Mouse (Mus musculus) intestine, embryonic 15.5 days (tissue): Measurements from ENCODE around the gene Slc35g3. TPM values are rescaled to one million over a fixed set of nuclear protein-coding genes. Genes with fewer than 3 reads are reported as not detected.

ENCODE experiments used
- polyA plus RNA-seq: library from polyadenylated mRNA; unstranded; fragments of >200 nt; fragmentation: Nextera tagmentation; extraction: Ambion mirVana; gene quantifications from 2 replicates; pipeline ENCODE4 v1.2.1, GENCODE M21; 2015

Slc35g3 gene
- polyA plus RNA-seq, 1 experiment from 2014 or later = 0.15 TPM

Other genes starting within 250 kb of the Slc35g3 start
- 0.77 and 0.87 TPM in 2 replicates for gene Dnah2, start 212.9 kb downstream of the Slc35g3 start, polyA plus RNA-seq
- gene Efnb3, start 201.8 kb downstream of the Slc35g3 start, polyA plus RNA-seq = 9.8 and 10.2 TPM in 2 replicates
- gene Wrap53, start 181.7 kb downstream of the Slc35g3 start, polyA plus RNA-seq = 25.1 and 25.6 TPM in 2 replicates
- gene Trp53, start 181.6 kb downstream of the Slc35g3 start, polyA plus RNA-seq = 140 and 143 TPM in 2 replicates
- 5.8 and 6.8 TPM in 2 replicates for gene Atp1b2, start 156.0 kb downstream of the Slc35g3 start, polyA plus RNA-seq
- 0.34 and 0.43 TPM in 2 replicates for gene Shbg, start 144.1 kb downstream of the Slc35g3 start, polyA plus RNA-seq
- 14.1 and 16.7 TPM in 2 replicates for gene Sat2, start 139.9 kb downstream of the Slc35g3 start, polyA plus RNA-seq
- gene Fxr2, start 129.0 kb downstream of the Slc35g3 start, polyA plus RNA-seq = 15.6 and 21.2 TPM in 2 replicates
- gene Sox15, start 106.7 kb downstream of the Slc35g3 start, polyA plus RNA-seq = 0.20 TPM in 1 of 2 replicates, not detected in the other
- 60.9 and 63.4 TPM in 2 replicates for gene Mpdu1, start 99.3 kb downstream of the Slc35g3 start, polyA plus RNA-seq
- 13.3 and 14.2 TPM in 2 replicates for gene Cd68, start 95.8 kb downstream of the Slc35g3 start, polyA plus RNA-seq
- gene Eif4a1, start 89.5 kb downstream of the Slc35g3 start, polyA plus RNA-seq = 517 and 559 TPM in 2 replicates
- gene Senp3, start 79.9 kb downstream of the Slc35g3 start, polyA plus RNA-seq = 62.1 and 63.9 TPM in 2 replicates
- gene Tnfsf13, start 76.2 kb downstream of the Slc35g3 start, polyA plus RNA-seq = 0.33 and 0.54 TPM in 2 replicates
- 6.6 and 7.0 TPM in 2 replicates for gene Tnfsf12, start 66.1 kb downstream of the Slc35g3 start, polyA plus RNA-seq
- gene Tnfsfm13, start 65.9 kb downstream of the Slc35g3 start, polyA plus RNA-seq = 2.6 and 3.1 TPM in 2 replicates
- 18.1 and 19.1 TPM in 2 replicates for gene Polr2a, start 3.3 kb downstream of the Slc35g3 start, polyA plus RNA-seq
- 2.3 and 2.4 TPM in 2 replicates for gene Zbtb4, start 3.9 kb upstream of the Slc35g3 start, polyA plus RNA-seq
- 3.5 and 4.3 TPM in 2 replicates for gene Chrnb1, start 34.0 kb upstream of the Slc35g3 start, polyA plus RNA-seq
- gene Fgf11, start 39.9 kb upstream of the Slc35g3 start, polyA plus RNA-seq = 1.2 and 1.4 TPM in 2 replicates
- 31.2 and 31.4 TPM in 2 replicates for gene Tmem102, start 43.7 kb upstream of the Slc35g3 start, polyA plus RNA-seq
- not detected in 2 replicates for gene Gm39566, start 53.3 kb upstream of the Slc35g3 start, polyA plus RNA-seq
- not detected in 2 replicates for gene Spem2, start 56.5 kb upstream of the Slc35g3 start, polyA plus RNA-seq
- 0.21 TPM in 1 of 2 replicates, not detected in the other for gene Spem1, start 60.2 kb upstream of the Slc35g3 start, polyA plus RNA-seq
- gene Nlgn2, start 75.8 kb upstream of the Slc35g3 start, polyA plus RNA-seq = 5.2 and 5.3 TPM in 2 replicates
- 442 and 459 TPM in 2 replicates for gene Tmem256, start 76.5 kb upstream of the Slc35g3 start, polyA plus RNA-seq
- 70.4 and 74.6 TPM in 2 replicates for gene Plscr3, start 84.4 kb upstream of the Slc35g3 start, polyA plus RNA-seq
- gene Tnk1, start 96.8 kb upstream of the Slc35g3 start, polyA plus RNA-seq = 14.4 and 16.4 TPM in 2 replicates
- gene Tmem95, start 116.0 kb upstream of the Slc35g3 start, polyA plus RNA-seq = not detected in 2 replicates
- gene Kctd11, start 119.4 kb upstream of the Slc35g3 start, polyA plus RNA-seq = 5.2 and 5.5 TPM in 2 replicates
- 4.8 and 5.9 TPM in 2 replicates for gene Acap1, start 133.6 kb upstream of the Slc35g3 start, polyA plus RNA-seq
- 7.7 and 7.9 TPM in 2 replicates for gene 2810408A11Rik, start 139.0 kb upstream of the Slc35g3 start, polyA plus RNA-seq
- 7.0 and 10.0 TPM in 2 replicates for gene Neurl4, start 139.1 kb upstream of the Slc35g3 start, polyA plus RNA-seq
- gene Gps2, start 151.9 kb upstream of the Slc35g3 start, polyA plus RNA-seq = 68.1 and 68.5 TPM in 2 replicates
- gene Eif5a, start 160.0 kb upstream of the Slc35g3 start, polyA plus RNA-seq = 1,625 and 1,693 TPM in 2 replicates
- 2.5 and 3.1 TPM in 2 replicates for gene Ybx2, start 173.8 kb upstream of the Slc35g3 start, polyA plus RNA-seq
- gene Slc2a4, start 186.2 kb upstream of the Slc35g3 start, polyA plus RNA-seq = 20.4 and 21.8 TPM in 2 replicates
- 977 and 1,030 TPM in 2 replicates for gene Cldn7, start 202.8 kb upstream of the Slc35g3 start, polyA plus RNA-seq
- gene Ctdnep1, start 219.2 kb upstream of the Slc35g3 start, polyA plus RNA-seq = 23.2 and 26.3 TPM in 2 replicates
- gene Elp5, start 220.5 kb upstream of the Slc35g3 start, polyA plus RNA-seq = 102 and 105 TPM in 2 replicates
- gene Gabarap, start 229.2 kb upstream of the Slc35g3 start, polyA plus RNA-seq = 529 and 559 TPM in 2 replicates
- 58.6 and 61.3 TPM in 2 replicates for gene Phf23, start 233.8 kb upstream of the Slc35g3 start, polyA plus RNA-seq
- gene Dvl2, start 238.6 kb upstream of the Slc35g3 start, polyA plus RNA-seq = 30.5 and 31.8 TPM in 2 replicates